Mouse (Mus musculus) CH12.LX (cell line): ENCODE measurements around the gene Bcat1. TPM values are rescaled to one million over a fixed set of nuclear protein-coding genes. Genes with fewer than 3 reads are reported as not detected.

Source experiments
- DNase-seq: peaks from one replicate; pipeline ENCODE4 v3.0.0-alpha.2; 2013; ENCODE audit errors: extremely low read depth
- H3K27ac ChIP-seq: 2 replicates; pipeline ENCODE4 v1.5.1; 2012; ENCODE audit warnings: low read depth, mild to moderate bottlenecking, control low read depth, moderate library complexity; ENCODE audit not compliant: insufficient read depth
- H3K27me3 ChIP-seq: replicated peaks from 2 replicates; pipeline ENCODE3; 2012; ENCODE audit warnings: inconsistent platforms
- H3K36me3 ChIP-seq, 2 experiments: replicated peaks in 1 of 2; 2 replicates each; pipeline versions ENCODE3 to v1.6.1; 2012; ENCODE audit warnings: inconsistent platforms in 1 of 2, low read length in 1 of 2, mild to moderate bottlenecking in 1 of 2, mixed read lengths in 1 of 2, moderate library complexity in 1 of 2; ENCODE audit not compliant: control insufficient read depth in 1 of 2, insufficient read depth in 1 of 2
- H3K4me1 ChIP-seq, 2 experiments: 2 replicates each; pipeline ENCODE4 v1.6.1; 2012; ENCODE audit warnings: inconsistent platforms in 1 of 2, moderate library complexity in 1 of 2; ENCODE audit not compliant: insufficient read depth in 2 of 2, control insufficient read depth in 1 of 2
- H3K4me2 ChIP-seq: 2 replicates; pipeline ENCODE4 v1.6.1; 2012; ENCODE audit warnings: low read depth, mild to moderate bottlenecking, control low read depth; ENCODE audit not compliant: poor library complexity, insufficient read depth, severe bottlenecking
- H3K4me3 ChIP-seq, 3 experiments: fragments of 150-350 bp in 1 of 3; sonication (generic) in 1 of 3; replicated peaks in 1 of 3; 2 replicates each; pipeline versions ENCODE3 to v1.5.1; 2011 to 2012; ENCODE audit warnings: low read depth in 2 of 3, low read length in 2 of 3, mild to moderate bottlenecking in 2 of 3, moderate library complexity in 2 of 3, control low read depth in 1 of 3, improper control_type of control experiment in 1 of 3, inconsistent platforms in 1 of 3, mixed read lengths in 1 of 3; ENCODE audit not compliant: poor library complexity in 1 of 3
- H3K79me2 ChIP-seq: replicated peaks from 2 replicates; pipeline ENCODE4 v1.6.1; 2012; ENCODE audit warnings: mild to moderate bottlenecking, moderate library complexity; ENCODE audit not compliant: control insufficient read depth, poor library complexity, insufficient read depth, severe bottlenecking; ENCODE audit errors: extremely low read depth
- H3K9ac ChIP-seq: 2 replicates; pipeline ENCODE4 v1.6.1; 2012; ENCODE audit warnings: low read depth, mild to moderate bottlenecking, control low read depth, moderate library complexity; ENCODE audit not compliant: insufficient read depth
- H3K9me3 ChIP-seq: replicated peaks from 2 replicates; pipeline ENCODE3; 2012; ENCODE audit warnings: low read length, inconsistent platforms, mixed read lengths
- BHLHE40 ChIP-seq: IDR thresholded peaks from 2 replicates; pipeline ENCODE4 v1.6.1; 2011; ENCODE audit warnings: mild to moderate bottlenecking, low read depth, low read length, improper control_type of control experiment
- CHD1 ChIP-seq: IDR thresholded peaks from 2 replicates; pipeline ENCODE4 v1.6.1; 2012; ENCODE audit warnings: low read depth, low read length, improper control_type of control experiment, inconsistent platforms
- CTCF ChIP-seq, 2 experiments: IDR thresholded peaks in 1 of 2; conservative IDR thresholded peaks in 1 of 2; 2 replicates each; pipeline ENCODE4 v1.5.1; 2011 to 2012; ENCODE audit warnings: low read depth in 2 of 2, low read length in 2 of 2, improper control_type of control experiment in 1 of 2, inconsistent platforms in 1 of 2, mild to moderate bottlenecking in 1 of 2, moderate library complexity in 1 of 2
- E2F4 ChIP-seq: IDR thresholded peaks from 2 replicates; pipeline ENCODE4 v1.6.1; 2011; ENCODE audit warnings: low read depth, low read length, improper control_type of control experiment; ENCODE audit not compliant: insufficient replicate concordance
- ELF1 ChIP-seq: IDR thresholded peaks from 2 replicates; pipeline ENCODE4 v1.6.1; 2014; ENCODE audit warnings: low read depth, mild to moderate bottlenecking, inconsistent platforms, low read length, improper control_type of control experiment
- EP300 ChIP-seq: IDR thresholded peaks from 2 replicates; pipeline ENCODE4 v1.6.1; 2011; ENCODE audit warnings: low read length, improper control_type of control experiment
- ETS1 ChIP-seq: conservative IDR thresholded peaks from 2 replicates; pipeline ENCODE4 v1.6.1; 2012; ENCODE audit warnings: low read depth, mild to moderate bottlenecking, inconsistent platforms, low read length, improper control_type of control experiment, moderate library complexity
- HCFC1 ChIP-seq: IDR thresholded peaks from 2 replicates; pipeline ENCODE4 v1.6.1; 2012; ENCODE audit warnings: low read depth, mild to moderate bottlenecking, inconsistent platforms, low read length, improper control_type of control experiment
- JUN ChIP-seq: IDR thresholded peaks from 2 replicates; pipeline ENCODE4 v1.6.1; 2011; ENCODE audit warnings: low read depth, mild to moderate bottlenecking, low read length, improper control_type of control experiment, moderate library complexity; ENCODE audit not compliant: insufficient read depth
- JUND ChIP-seq: conservative IDR thresholded peaks from 2 replicates; pipeline ENCODE4 v1.6.1; 2011; ENCODE audit warnings: low read depth, low read length, improper control_type of control experiment
- MAX ChIP-seq: IDR thresholded peaks from 2 replicates; pipeline ENCODE4 v1.6.1; 2011; ENCODE audit warnings: low read length, improper control_type of control experiment
- MAZ ChIP-seq: IDR thresholded peaks from 2 replicates; pipeline ENCODE4 v1.6.1; 2012; ENCODE audit warnings: low read depth, mild to moderate bottlenecking, inconsistent platforms, low read length, improper control_type of control experiment, moderate library complexity
- MEF2A ChIP-seq: IDR thresholded peaks from 2 replicates; pipeline ENCODE4 v1.6.1; 2014; ENCODE audit warnings: low read depth, mild to moderate bottlenecking, inconsistent platforms, low read length, improper control_type of control experiment, borderline replicate concordance
- MYC ChIP-seq: IDR thresholded peaks from 2 replicates; pipeline ENCODE4 v1.6.1; 2011; ENCODE audit warnings: low read depth, mild to moderate bottlenecking, improper control_type of control experiment, low read length
- NELFE ChIP-seq: IDR thresholded peaks from 2 replicates; pipeline ENCODE4 v1.6.1; 2011; ENCODE audit warnings: low read depth, low read length, improper control_type of control experiment
- NRF1 ChIP-seq: IDR thresholded peaks from 2 replicates; pipeline ENCODE4 v1.6.1; 2014; ENCODE audit warnings: low read depth, mild to moderate bottlenecking, inconsistent platforms, low read length, improper control_type of control experiment, moderate library complexity
- POLR2AphosphoS2 ChIP-seq: IDR thresholded peaks from 2 replicates; pipeline ENCODE4 v1.6.1; 2011; ENCODE audit warnings: low read depth, low read length, improper control_type of control experiment
- RAD21 ChIP-seq: IDR thresholded peaks from 2 replicates; pipeline ENCODE4 v1.6.1; 2011; ENCODE audit warnings: low read depth, mild to moderate bottlenecking, low read length, improper control_type of control experiment, moderate library complexity
- RCOR1 ChIP-seq: conservative IDR thresholded peaks from 2 replicates; pipeline ENCODE4 v1.6.1; 2012; ENCODE audit warnings: low read depth, mild to moderate bottlenecking, inconsistent platforms, low read length, improper control_type of control experiment
- SIN3A ChIP-seq: IDR thresholded peaks from 2 replicates; pipeline ENCODE4 v1.6.1; 2012; ENCODE audit warnings: low read length, improper control_type of control experiment, inconsistent platforms
- SMC3 ChIP-seq: IDR thresholded peaks from 2 replicates; pipeline ENCODE4 v1.6.1; 2011; ENCODE audit warnings: low read depth, low read length, improper control_type of control experiment
- TCF12 ChIP-seq: IDR thresholded peaks from 2 replicates; pipeline ENCODE4 v1.6.1; 2014; ENCODE audit warnings: low read depth, mild to moderate bottlenecking, inconsistent platforms, low read length, improper control_type of control experiment
- USF1 ChIP-seq: IDR thresholded peaks from 2 replicates; pipeline ENCODE4 v1.6.1; 2014; ENCODE audit warnings: low read depth, mild to moderate bottlenecking, inconsistent platforms, low read length, improper control_type of control experiment
- ZC3H11A ChIP-seq: IDR thresholded peaks from 2 replicates; pipeline ENCODE4 v1.6.1; 2012; ENCODE audit warnings: low read depth, mild to moderate bottlenecking, inconsistent platforms, low read length, improper control_type of control experiment
- ZKSCAN1 ChIP-seq: IDR thresholded peaks from 2 replicates; pipeline ENCODE4 v1.6.1; 2012; ENCODE audit warnings: low read depth, inconsistent platforms, low read length, improper control_type of control experiment, borderline replicate concordance
- ZMIZ1 ChIP-seq: IDR thresholded peaks from 2 replicates; pipeline ENCODE4 v1.6.1; 2012; ENCODE audit warnings: low read depth, mild to moderate bottlenecking, inconsistent platforms, low read length, improper control_type of control experiment
- ZNF384 ChIP-seq: IDR thresholded peaks from 2 replicates; pipeline ENCODE4 v1.6.1; 2012; ENCODE audit warnings: low read depth, low read length, improper control_type of control experiment, inconsistent platforms
- dilution Hi-C: fragments of 300-500 bp; cut with MboI; formaldehyde crosslinking; loops from 2 replicates; pipeline ENCODE4 v1.14.3; 2020; ENCODE audit warnings: low sequenced_read_pairs; ENCODE audit not compliant: extremely low pct_unique_long_range_greater_than_20kb, extremely low pct_ligation_motif_present
- in situ Hi-C: fragments of 300-500 bp; cut with MboI; formaldehyde crosslinking; loops from 3 replicates; pipeline ENCODE4 v1.14.3; 2019; ENCODE audit warnings: low sequenced_read_pairs, low pct_ligation_motif_present, low pct_unique_long_range_greater_than_20kb, mixed read lengths
- polyA plus RNA-seq: library from polyadenylated mRNA; unstranded; fragments of >175 nt; gene quantifications from 2 replicates; pipeline ENCODE4 v1.2.1, GENCODE M21; 2012; ENCODE audit warnings: low read depth; ENCODE audit not compliant: insufficient read length
- total RNA-seq, 2 experiments: library from RNA; depleted of rRNA; stranded (reverse); fragments of 300-350 nt in 1 of 2; fragments of >200 nt in 1 of 2; gene quantifications; 2 replicates each; pipeline ENCODE4 v1.2.3; 2012 to 2014

Bcat1 gene
- total and polyA plus RNA-seq, 3 experiments = 141 to 199 (median 176) TPM

GRCm38 (mm10) chr6:145123136-145124060 is 47.4 kb upstream of the Bcat1 start (continued):
- no peak for TF ChIP-seq CTCF (conservative IDR thresholded peaks at IDR 0.05 in 1 of 2, IDR thresholded peaks at IDR 0.05 in 1 of 2; ENCODE audit: low read depth in 2 of 2, low read length in 2 of 2)
- no peak for TF ChIP-seq ZKSCAN1
- TF ChIP-seq ELF1 = peak; percentile 76
- peak; percentile 97 for TF ChIP-seq SIN3A
- TF ChIP-seq NRF1 = no peak; the same call in 1 of the 2 replicates
- peak; percentile 43; the same call in 1 of the 2 replicates for TF ChIP-seq HCFC1
- no peak for TF ChIP-seq ZC3H11A
- no peak for TF ChIP-seq ZMIZ1
- peak; percentile 99 for TF ChIP-seq EP300
- TF ChIP-seq NELFE = peak; percentile 59; the same call in 1 of the 2 replicates
- peak; percentile 35 for TF ChIP-seq CHD1
- TF ChIP-seq RAD21 = peak; percentile 2
- peak; percentile 97 for TF ChIP-seq JUN
- TF ChIP-seq POLR2AphosphoS2 = no peak; the same call in 1 of the 2 replicates
- TF ChIP-seq RCOR1 = peak; percentile 98
- TF ChIP-seq USF1 = no peak
- TF ChIP-seq MAX = no peak; the same call in 1 of the 2 replicates
- peak; percentile 98 for TF ChIP-seq JUND

DNA sequence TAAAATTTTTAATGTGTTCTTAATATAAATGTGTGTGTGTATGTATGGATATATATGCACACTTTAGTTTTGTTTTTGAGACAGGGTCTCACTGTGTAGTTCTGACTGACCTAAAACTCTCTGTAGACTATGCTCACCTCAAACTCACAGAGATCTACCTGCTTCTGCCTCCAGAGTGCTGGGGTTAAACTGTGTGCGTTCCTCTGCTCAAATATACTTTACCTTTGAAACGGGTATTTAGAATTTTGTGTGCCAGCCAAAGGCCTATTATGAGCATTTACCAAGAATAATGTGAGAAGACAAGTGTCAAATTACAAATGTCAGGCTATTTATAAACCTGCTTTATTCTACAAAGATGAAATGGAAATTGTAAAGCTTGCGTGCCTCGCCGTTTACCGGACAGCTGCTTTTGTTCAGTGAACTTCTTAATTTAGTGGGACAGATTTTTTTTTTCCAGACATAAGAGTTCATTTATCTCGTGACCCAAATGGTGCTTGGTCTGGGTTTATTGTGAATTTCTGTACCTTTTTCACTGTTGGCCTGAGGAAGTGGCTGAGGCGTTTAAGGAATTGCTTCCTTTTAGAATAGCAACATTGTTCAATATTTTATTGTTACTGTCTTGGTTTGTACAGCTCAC is 46.6 kb upstream of the Bcat1 start:
- Histone ChIP-seq H3K9me3 (peaks cover 12% of the 10 kb centered on the region), H3K9ac (peak overlapping the region; percentile 79), H3K4me1 (peaks cover 17 to 39% of the 10 kb centered on the region in 2 experiments), H3K36me3 (peaks cover 4 to 29% of the 10 kb centered on the region in 2 experiments), H3K4me3 (peak overlapping the region; percentile 66 to 80 (median 68)), H3K4me2 (peak overlapping the region; percentile 100), H3K27me3 (no peaks in the 10 kb centered on the region), H3K79me2 (peaks cover 41% of the 10 kb centered on the region), H3K27ac (peak overlapping the region; percentile 87)
- dilution Hi-C loops (no loop called here), in situ Hi-C loops (no loop called here)
- no peak for DNase-seq
- TF ChIP-seq MYC (0 out of 2 replicates have a peak, but pooled peaks have one; percentile 13), JUN (no peak), ETS1 (peak; percentile 43; the same call in 1 of the 2 replicates), SMC3 (peak; percentile 6; the same call in 1 of the 2 replicates), RCOR1 (0 out of 2 replicates have a peak, but pooled peaks have one; percentile 31), ZMIZ1 (no peak), EP300 (peak; percentile 31; the same call in 1 of the 2 replicates), TCF12 (0 out of 2 replicates have a peak, but pooled peaks have one; percentile 32), E2F4 (no peak), BHLHE40 (peak; percentile 58; the same call in 1 of the 2 replicates), MAZ (no peak), MEF2A (no peak; the same call in 1 of the 2 replicates), ZNF384 (no peak), SIN3A (0 out of 2 replicates have a peak, but pooled peaks have one; percentile 19)
